Mouse (Mus musculus) heart, adult 11 months (tissue): Measurements from ENCODE around the gene Nhlrc2.

Experiments
- DNase-seq: peaks from one replicate; pipeline ENCODE4 v3.0.0; 2022

The Nhlrc2 gene

GRCm38 (mm10) chr19:56627881-56628472 is 79.9 kb downstream of the Nhlrc2 start:
- DNase-seq, result no peak

- DNase-seq, result peak; percentile 93
These were observed 81.6 kb downstream of the Nhlrc2 start for GRCm38 (mm10) chr19:56629647-56630046.

DNA sequence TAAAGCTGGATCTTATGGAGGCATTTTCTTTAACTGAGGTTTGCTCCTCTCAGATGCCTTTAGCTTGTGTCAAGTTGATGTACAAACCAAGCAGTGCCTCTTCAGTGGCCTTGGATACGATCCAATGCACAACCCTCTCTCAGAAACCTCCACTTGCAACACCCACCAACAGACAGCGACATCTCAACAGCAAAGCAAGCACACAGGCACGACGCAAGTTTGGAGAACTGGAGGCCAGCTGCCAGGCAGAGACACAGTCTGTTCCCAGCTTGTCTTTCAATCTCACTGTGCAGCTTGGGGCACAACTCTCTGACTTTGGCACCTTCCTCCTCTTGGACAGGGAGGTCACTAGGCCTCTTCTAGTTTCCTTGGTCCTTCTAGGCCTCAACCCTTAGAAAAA is 83.0 kb downstream of the Nhlrc2 start:
- peak; percentile 91 for DNase-seq

GRCm38 (mm10) chr19:56631451-56631901 is 83.4 kb downstream of the Nhlrc2 start:
- peak; percentile 96 for DNase-seq

DNA sequence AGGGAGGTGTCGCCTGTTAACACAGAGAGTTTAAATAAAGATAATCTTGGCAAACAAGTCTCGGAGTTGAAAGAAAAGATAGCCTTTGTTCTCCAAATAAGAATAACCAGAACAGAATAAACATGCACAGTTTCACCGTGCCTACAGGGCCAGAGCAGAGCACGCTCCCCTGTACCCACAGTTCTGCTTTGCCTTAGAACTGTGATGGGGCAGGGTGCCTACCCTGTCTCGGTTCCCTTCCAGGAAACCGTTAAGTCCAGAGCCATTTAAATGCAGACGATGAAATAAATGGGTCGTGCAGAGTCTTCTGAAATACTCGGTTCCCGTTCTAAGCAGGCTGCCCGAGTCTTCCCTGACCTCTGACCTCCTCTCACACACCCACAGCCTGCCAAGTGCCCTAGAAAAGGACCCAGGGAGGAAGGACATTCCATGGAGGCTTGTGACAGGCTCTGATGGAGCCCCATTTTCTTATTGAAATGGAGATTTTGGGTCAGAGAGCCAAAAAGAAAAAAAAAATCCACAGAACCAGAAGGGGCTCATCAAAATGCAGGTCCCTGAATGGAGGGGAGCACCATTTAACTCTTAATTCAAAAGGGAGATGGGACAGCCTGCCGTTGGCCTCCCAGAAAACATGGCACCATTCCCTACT is 89.1 kb downstream of the Nhlrc2 start:
- DNase-seq, result no peak

DNA sequence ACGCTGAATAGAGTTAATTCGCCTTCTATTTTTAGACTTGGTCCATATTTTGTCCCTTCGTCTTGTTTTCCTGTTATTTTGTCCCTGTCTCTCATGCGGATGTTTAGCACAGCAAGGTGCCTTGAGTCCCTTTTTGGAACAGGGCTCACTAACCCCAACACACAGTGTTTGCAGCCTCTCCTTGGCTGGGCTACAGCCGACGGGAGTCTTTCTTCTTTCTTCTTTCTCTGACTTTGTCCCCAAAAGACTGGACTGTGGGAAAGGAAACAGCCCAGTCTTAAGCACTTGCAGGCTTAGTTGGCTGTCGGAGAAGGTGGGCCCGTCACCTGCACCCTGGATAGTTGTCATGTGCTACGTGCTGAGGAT is 89.6 kb downstream of the Nhlrc2 start:
- no peak for DNase-seq

GRCm38 (mm10) chr19:56647451-56648120 is 99.5 kb downstream of the Nhlrc2 start:
- no peak for DNase-seq

DNA sequence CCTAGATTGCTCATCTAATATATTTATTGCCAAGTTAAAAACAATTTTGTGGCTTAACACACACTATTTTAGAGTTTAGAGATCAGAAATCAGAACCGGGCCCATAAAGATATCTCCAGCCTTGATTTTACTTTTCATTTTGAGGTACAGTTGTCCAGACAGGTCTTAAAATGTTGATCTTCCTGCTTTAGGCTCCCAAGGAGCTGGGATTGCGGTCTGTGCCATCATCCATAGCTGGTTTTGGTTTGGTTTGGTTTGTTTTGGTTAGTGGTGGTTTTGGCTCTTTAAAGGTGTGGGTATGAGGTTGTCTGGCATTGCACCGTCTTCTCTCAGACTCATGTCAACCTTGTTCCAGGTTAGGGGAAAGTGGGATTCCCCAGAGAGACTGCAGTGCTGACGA is 103.2 kb downstream of the Nhlrc2 start:
- DNase-seq, result peak; percentile 73

GRCm38 (mm10) chr19:56652034-56652962 is 104.2 kb downstream of the Nhlrc2 start:
- peak; percentile 92 for DNase-seq
